Mouse (Mus musculus) G1E (cell line): Measurements from ENCODE around the gene Ift43.

Experiments used
- CTCF ChIP-seq: IDR thresholded peaks from 2 replicates; pipeline ENCODE4 v1.5.1; 2012; ENCODE audit warnings: low read depth, low read length, inconsistent platforms, mixed read lengths
- POLR2AphosphoS5 ChIP-seq: IDR thresholded peaks from 2 replicates; pipeline ENCODE4 v1.6.1; 2012; ENCODE audit warnings: low read depth, low read length, inconsistent platforms; ENCODE audit not compliant: insufficient replicate concordance
- TAL1 ChIP-seq: conservative IDR thresholded peaks from 2 replicates; pipeline ENCODE4 v1.6.1; 2012; ENCODE audit warnings: low read depth, low read length, inconsistent platforms, mixed read lengths

- peak; percentile 52; the same call in 1 of the 2 replicates for TF ChIP-seq CTCF
- TF ChIP-seq TAL1: no peak
- TF ChIP-seq POLR2AphosphoS5: no peak
Observed at GRCm38 (mm10) chr12:86132799-86133198, 50.5 kb downstream of the Ift43 start.
